ENCODE assay signal across 9 mouse cellular contexts in the genomic region with DNA sequence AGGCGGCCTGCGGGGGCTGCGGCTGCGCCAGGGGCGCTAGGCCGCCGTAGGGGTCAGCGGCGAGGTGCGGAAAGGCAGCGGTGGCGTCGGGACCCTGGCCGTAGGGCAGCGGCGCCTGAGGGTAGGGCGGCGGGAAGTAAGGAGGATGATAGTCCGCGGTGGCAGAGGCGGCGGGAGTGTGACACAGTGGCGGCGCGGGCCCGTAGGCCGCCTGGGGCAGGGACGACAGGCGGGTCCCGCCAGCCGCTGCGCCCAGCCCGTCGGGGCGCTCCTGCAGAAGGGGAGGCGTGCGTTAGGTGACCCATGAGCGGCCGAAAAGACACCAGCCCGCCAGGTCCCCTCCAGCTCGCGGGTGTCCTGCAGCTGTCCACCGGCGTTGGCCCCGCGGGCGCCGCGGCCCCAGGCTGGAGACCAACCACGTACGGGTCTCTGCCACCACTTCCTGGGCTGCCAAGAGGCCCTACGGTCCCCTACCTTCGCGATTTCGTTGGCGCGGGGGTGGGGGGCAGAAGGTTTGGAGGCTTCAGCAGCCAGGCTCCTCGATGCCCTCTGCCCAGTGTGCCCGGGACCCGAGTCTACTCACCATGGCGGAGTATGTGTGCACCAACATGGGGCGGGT. TPM values are rescaled to one million over a fixed set of nuclear protein-coding genes. Genes with fewer than 3 reads are reported as not detected.
DNase-seq lines count a peak whose midpoint lies in the region; ATAC-seq and TF ChIP-seq lines count a peak whose summit lies in the region.
"Had no signal": no experiment of that assay in that cellular context is flagged by ENCODE, and none has a peak within 500 bp of the region (broad histone marks: within the 10 kb centered on the region; RNA-seq: fewer than 3 reads in every experiment).

No protein-coding gene starts in this region.

- peak overlapping the region; percentile 44; the same call in 1 of the 2 replicates for H3K4me3 ChIP-seq in layer of hippocampus, adult 2 months
- H3K4me3 ChIP-seq in forebrain, embryonic 10.5 days = peak overlapping the region; percentile 35
- peak overlapping the region; percentile 32 for H3K4me3 ChIP-seq in limb, embryonic 12.5 days (replicated peaks)
- H3K4me3 ChIP-seq in neural tube, embryonic 14.5 days (ENCODE audit: low read depth, low read length) = peak overlapping the region; percentile 18

- no peaks in the 10 kb centered on the region for H3K36me3 ChIP-seq in forebrain, embryonic 10.5 days (replicated peaks)
- H3K36me3 ChIP-seq in limb, embryonic 12.5 days = no peaks in the 10 kb centered on the region
- H3K36me3 ChIP-seq in neural tube, embryonic 14.5 days (ENCODE audit: control insufficient read depth, insufficient read depth, low read length) = no peaks in the 10 kb centered on the region

- no peak for ATAC-seq in limb, embryonic 12.5 days (ENCODE audit: insufficient number of reproducible peaks, insufficient read depth, low FRiP score, low TSS enrichment, low read depth)
- ATAC-seq in neural tube, embryonic 14.5 days (ENCODE audit: low read depth) = no peak

- no peak overlapping the region; the same call in 1 of the 2 replicates for H3K9ac ChIP-seq in limb, embryonic 12.5 days (replicated peaks)
- no peak overlapping the region for H3K9ac ChIP-seq in neural tube, embryonic 14.5 days (replicated peaks; ENCODE audit: low read depth, low read length)

- 2% methylated on average over 61 of the region's 62 CpGs for WGBS in forebrain, embryonic 10.5 days
- WGBS in limb, embryonic 12.5 days = 2% methylated on average over 53 of the region's 62 CpGs
- 3% methylated on average over 40 of the region's 62 CpGs for WGBS in neural tube, embryonic 14.5 days

- no peaks in the 10 kb centered on the region for H3K9me3 ChIP-seq in forebrain, embryonic 10.5 days
- H3K9me3 ChIP-seq in limb, embryonic 12.5 days = peaks cover 4% of the 10 kb centered on the region; the same call in 1 of the 2 replicates
- H3K9me3 ChIP-seq in neural tube, embryonic 14.5 days (ENCODE audit: control insufficient read depth, low read length) = no peaks in the 10 kb centered on the region

- no peak for DNase-seq in layer of hippocampus, adult 2 months (ENCODE audit: low spot score in 2 of 2)
- no peak for DNase-seq in layer of hippocampus, adult 8-10 months (ENCODE audit: low spot score in 2 of 2)
- DNase-seq in forebrain, embryonic 10.5 days (ENCODE audit: extremely low spot score, low spot score) = peak; percentile 41
- no peak for DNase-seq in thymus, adult 18-20 months
- no peak for DNase-seq in cerebellum, postnatal 25 days
- no peak for DNase-seq in Muller cell, postnatal 12 days (ENCODE audit: inconsistent ontology term)

- H3K4me2 ChIP-seq in limb, embryonic 12.5 days = peak overlapping the region; percentile 45
- peak overlapping the region; percentile 27 for H3K4me2 ChIP-seq in neural tube, embryonic 14.5 days (ENCODE audit: low read depth, low read length)

- H3K27me3 ChIP-seq in forebrain, embryonic 10.5 days (ENCODE audit: poor library complexity, severe bottlenecking) = peaks cover 100% of the 10 kb centered on the region
- peaks cover 96% of the 10 kb centered on the region for H3K27me3 ChIP-seq in limb, embryonic 12.5 days
- H3K27me3 ChIP-seq in neural tube, embryonic 14.5 days (ENCODE audit: control insufficient read depth, insufficient read depth, low read length) = peaks cover 49% of the 10 kb centered on the region

- no peak for TF ChIP-seq CTCF in layer of hippocampus, adult 2 months (conservative IDR thresholded peaks at IDR 0.05)

- no peak overlapping the region for H3K27ac ChIP-seq in layer of hippocampus, adult 2 months
- H3K27ac ChIP-seq in forebrain, embryonic 10.5 days = no peak overlapping the region
- no peak overlapping the region for H3K27ac ChIP-seq in limb, embryonic 12.5 days
- H3K27ac ChIP-seq in neural tube, embryonic 14.5 days (ENCODE audit: low read depth, low read length) = no peak overlapping the region

- peaks cover 47% of the 10 kb centered on the region for H3K4me1 ChIP-seq in forebrain, embryonic 10.5 days
- H3K4me1 ChIP-seq in limb, embryonic 12.5 days (replicated peaks) = peaks cover 23% of the 10 kb centered on the region
- 0 out of 2 replicates have a peak, but pooled peaks cover 5% of the 10 kb centered on the region for H3K4me1 ChIP-seq in neural tube, embryonic 14.5 days (ENCODE audit: control insufficient read depth, insufficient read depth, low read length)

RNA-seq across cellular contexts. Expression of a gene that starts 0.5 kb away (rescaled TPM):
- total RNA-seq in layer of hippocampus, adult 2 months (2021) = under 1 TPM in 1 of 2 experiments, not detected in 1; 0.18 TPM
- not detected for total RNA-seq in layer of hippocampus, adult 8-10 months (2022)
- 0.06 TPM in 1 of 2 replicates, not detected in the other for polyA plus RNA-seq in forebrain, embryonic 10.5 days (2016; fragmentation: Nextera tagmentation; extraction: Ambion mirVana)
- polyA plus RNA-seq in limb, embryonic 12.5 days (2016; fragmentation: Nextera tagmentation; extraction: Ambion mirVana) = not detected in 2 replicates
- polyA plus RNA-seq in neural tube, embryonic 14.5 days (2014; fragmentation: Nextera tagmentation; extraction: Ambion mirVana) = not detected in 2 replicates
- total RNA-seq: gastrocnemius, postnatal 4 days had no signal

RNA-seq across cellular contexts. Expression of a gene that starts 17.7 kb away (rescaled TPM):
- total RNA-seq in layer of hippocampus, adult 2 months (2021) = 1,000 to 10,000 TPM; 1,998 to 2,007 TPM
- total RNA-seq in layer of hippocampus, adult 8-10 months (2022) = 1,000 to 10,000 TPM; 1,589 to 1,685 (median 1,649) TPM
- 36.6 and 36.9 TPM in 2 replicates for polyA plus RNA-seq in forebrain, embryonic 10.5 days (2016; fragmentation: Nextera tagmentation; extraction: Ambion mirVana)
- 33.5 and 35.8 TPM in 2 replicates for polyA plus RNA-seq in limb, embryonic 12.5 days (2016; fragmentation: Nextera tagmentation; extraction: Ambion mirVana)
- polyA plus RNA-seq in neural tube, embryonic 14.5 days (2014; fragmentation: Nextera tagmentation; extraction: Ambion mirVana) = 110 and 111 TPM in 2 replicates

RNA-seq across cellular contexts. Expression of a gene that starts 17.9 kb away (rescaled TPM):
- total RNA-seq in layer of hippocampus, adult 2 months (2021) = 10 to 100 TPM; 68.7 to 72.4 TPM
- 10 to 100 TPM; 63.5 to 77.5 (median 67.4) TPM for total RNA-seq in layer of hippocampus, adult 8-10 months (2022)
- 20.9 and 23.7 TPM in 2 replicates for polyA plus RNA-seq in forebrain, embryonic 10.5 days (2016; fragmentation: Nextera tagmentation; extraction: Ambion mirVana)
- polyA plus RNA-seq in limb, embryonic 12.5 days (2016; fragmentation: Nextera tagmentation; extraction: Ambion mirVana) = 15.7 and 17.4 TPM in 2 replicates
- polyA plus RNA-seq in neural tube, embryonic 14.5 days (2014; fragmentation: Nextera tagmentation; extraction: Ambion mirVana) = 43.2 and 47.2 TPM in 2 replicates

RNA-seq across cellular contexts. Expression of a gene that starts 58.1 kb away (rescaled TPM):
- 100 to 1,000 TPM; 111 to 115 TPM for total RNA-seq in layer of hippocampus, adult 2 months (2021)
- 100 to 1,000 TPM in 3 of 4 experiments, 10 to 100 TPM in 1; 97.0 to 117 (median 111) TPM for total RNA-seq in layer of hippocampus, adult 8-10 months (2022)
- polyA plus RNA-seq in forebrain, embryonic 10.5 days (2016; fragmentation: Nextera tagmentation; extraction: Ambion mirVana) = 588 and 605 TPM in 2 replicates
- polyA plus RNA-seq in limb, embryonic 12.5 days (2016; fragmentation: Nextera tagmentation; extraction: Ambion mirVana) = 491 and 499 TPM in 2 replicates
- 420 and 451 TPM in 2 replicates for polyA plus RNA-seq in neural tube, embryonic 14.5 days (2014; fragmentation: Nextera tagmentation; extraction: Ambion mirVana)
